Mouse (Mus musculus) heart, embryonic 10.5 days (tissue): ENCODE measurements around the gene Osgep. TPM values are rescaled to one million over a fixed set of nuclear protein-coding genes. Genes with fewer than 3 reads are reported as not detected.
"Not testable (repeated sequence)": the region's sequence is repeated elsewhere in the genome, so short reads cannot be mapped to it uniquely, and the experiment has no call there.

Experiments used
- DNase-seq: peaks from one replicate; pipeline ENCODE4 v3.0.0-alpha.2; 2017; ENCODE audit warnings: low spot score
- H3K27ac ChIP-seq: fragments of 300-500 bp; sonication (generic); 2 replicates; pipeline ENCODE4 v1.5.1; 2016; ENCODE audit warnings: mild to moderate bottlenecking
- H3K27me3 ChIP-seq: fragments of 300-500 bp; sonication (generic); 2 replicates; pipeline ENCODE4 v1.6.1; 2016; ENCODE audit warnings: mild to moderate bottlenecking; ENCODE audit not compliant: poor library complexity, insufficient read depth, severe bottlenecking
- H3K36me3 ChIP-seq: fragments of 300-500 bp; sonication (generic); 2 replicates; pipeline ENCODE4 v1.6.1; 2016; ENCODE audit warnings: mild to moderate bottlenecking, moderate library complexity
- H3K4me1 ChIP-seq: fragments of 300-500 bp; sonication (generic); 2 replicates; pipeline ENCODE4 v1.6.1; 2016; ENCODE audit warnings: mild to moderate bottlenecking
- H3K4me3 ChIP-seq: fragments of 300-500 bp; sonication (generic); 2 replicates; pipeline ENCODE4 v1.5.1; 2016; ENCODE audit warnings: mild to moderate bottlenecking, moderate library complexity
- H3K9me3 ChIP-seq: fragments of 300-500 bp; sonication (generic); 2 replicates; pipeline ENCODE4 v1.6.1; 2016; ENCODE audit warnings: mild to moderate bottlenecking, moderate library complexity
- WGBS: fragments of 180-500 bp; shearing (Covaris S2); methylation state at CpG from one replicate; pipeline ENCODE4 v1.1.7; 2016; 5-methylcytosine and 5-hydroxymethylcytosine counted together
- polyA plus RNA-seq: library from polyadenylated mRNA; unstranded; fragments of >200 nt; fragmentation: Nextera tagmentation; extraction: Ambion mirVana; gene quantifications from 2 replicates; pipeline ENCODE4 v1.2.1, GENCODE M21; 2016

Gene Osgep
- polyA plus RNA-seq, 1 experiment from 2014 or later, result 145 TPM

DNA sequence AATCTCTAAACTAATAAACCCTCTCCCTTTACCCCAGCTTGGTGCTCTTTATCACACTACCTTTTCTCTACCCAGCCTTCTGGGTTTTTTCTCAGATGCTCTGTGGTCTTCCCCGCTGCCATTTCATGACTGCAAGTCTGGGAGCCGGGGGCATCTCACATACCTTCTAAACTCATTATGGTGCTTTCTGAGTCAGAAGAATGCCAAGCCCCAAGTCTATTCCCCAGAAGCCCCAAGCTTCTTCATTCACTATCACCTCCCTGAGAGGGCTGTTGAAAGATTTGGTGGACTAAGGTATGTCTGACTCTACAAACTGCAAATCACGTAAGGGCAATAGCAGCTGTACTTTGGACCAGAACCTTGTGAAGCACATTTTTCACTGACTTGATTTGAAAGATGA is 57.7 kb downstream of the Osgep start:
- Histone ChIP-seq H3K36me3 (peaks cover 25% of the 10 kb centered on the region; the same call in 1 of the 2 replicates), H3K4me1 (peaks cover 3% of the 10 kb centered on the region)
- 89% methylated on average over 3 of the region's 3 CpGs for WGBS

DNA sequence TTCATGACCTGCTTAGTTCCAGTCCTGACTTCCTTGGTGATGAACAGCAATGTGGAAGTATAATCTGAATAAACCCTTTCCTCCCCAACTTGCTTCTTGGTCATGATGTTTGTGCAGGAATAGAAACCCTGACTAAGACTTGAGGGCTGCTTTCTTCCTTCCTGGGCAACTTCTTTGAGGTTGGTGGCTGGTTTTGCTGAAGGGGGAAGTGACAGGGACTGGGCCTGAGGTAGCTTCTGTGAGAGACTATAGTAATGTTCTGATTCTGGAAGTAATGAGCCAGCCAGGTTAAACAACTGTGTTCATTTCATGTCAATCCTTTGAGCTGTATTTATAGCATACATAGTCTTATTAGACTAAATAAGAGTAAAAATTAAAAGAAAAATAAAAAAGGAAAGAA is 59.7 kb downstream of the Osgep start:
- not testable (repeated sequence) for DNase-seq, H3K4me3 ChIP-seq, H3K27me3 ChIP-seq, H3K4me1 ChIP-seq, H3K27ac ChIP-seq, H3K9me3 ChIP-seq
- peaks cover 34% of the 10 kb centered on the region for H3K36me3 ChIP-seq

More for the DNA sequence above, 57.7 kb downstream of the Osgep start:
- no peak overlapping the region for H3K4me3 ChIP-seq
- H3K27ac ChIP-seq, result no peak overlapping the region
- no peaks in the 10 kb centered on the region for H3K9me3 ChIP-seq
- no peaks in the 10 kb centered on the region for H3K27me3 ChIP-seq
- DNase-seq, result peak; percentile 61

DNA sequence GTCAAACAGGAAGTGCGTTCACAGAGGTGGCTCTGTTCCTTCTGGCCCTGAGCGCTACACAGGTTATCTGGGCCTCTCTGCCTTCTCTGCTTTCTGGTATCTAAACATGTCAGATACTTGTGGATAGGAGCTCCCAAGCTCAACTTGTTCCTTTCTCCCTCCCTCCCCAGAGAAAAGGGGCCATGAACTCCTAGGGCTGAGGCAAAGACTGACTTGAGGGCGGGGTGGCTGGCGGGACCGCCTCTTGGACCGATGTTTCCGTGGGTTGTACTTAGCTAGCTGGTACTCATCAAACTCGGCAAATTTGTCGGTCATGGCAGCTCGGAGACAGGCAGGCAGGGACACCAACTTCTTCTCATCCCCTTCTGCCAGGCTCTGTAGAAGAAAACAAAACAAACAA is 62.1 kb downstream of the Osgep start:
- peak; percentile 67 for DNase-seq
- H3K4me3 ChIP-seq, result no peak overlapping the region
- H3K27ac ChIP-seq, result no peak overlapping the region
- H3K4me1 ChIP-seq, result no peaks in the 10 kb centered on the region
- WGBS, result 76% methylated on average over 10 of the region's 10 CpGs
- H3K9me3 ChIP-seq, result no peaks in the 10 kb centered on the region
- no peaks in the 10 kb centered on the region for H3K27me3 ChIP-seq
- peaks cover 41% of the 10 kb centered on the region for H3K36me3 ChIP-seq

Other genes starting within 250 kb of the Osgep start
- not detected in 2 replicates for gene Olfr747, start 231.7 kb downstream of the Osgep start, polyA plus RNA-seq
- gene Olfr748, start 217.5 kb downstream of the Osgep start, polyA plus RNA-seq, result not detected in 2 replicates
- not detected in 2 replicates for gene Olfr749, start 179.8 kb downstream of the Osgep start, polyA plus RNA-seq
- gene Ttc5, start 139.4 kb downstream of the Osgep start, polyA plus RNA-seq, result 59.8 and 64.1 TPM in 2 replicates
- not detected in 2 replicates for gene Ccnb1ip1, start 117.2 kb downstream of the Osgep start, polyA plus RNA-seq
- gene Parp2, start 117.1 kb downstream of the Osgep start, polyA plus RNA-seq, result 46.1 and 50.0 TPM in 2 replicates
- gene Tep1, start 54.3 kb downstream of the Osgep start, polyA plus RNA-seq, result 4.6 and 6.2 TPM in 2 replicates
- gene Klhl33, start 27.4 kb downstream of the Osgep start, polyA plus RNA-seq, result 0.19 TPM in 1 of 2 replicates, not detected in the other
- 220 and 306 TPM in 2 replicates for gene Apex1, start 75 bp upstream of the Osgep start, polyA plus RNA-seq
- 36.1 and 44.7 TPM in 2 replicates for gene Pip4p1, start 6.0 kb upstream of the Osgep start, polyA plus RNA-seq
- gene Pnp, start 6.2 kb upstream of the Osgep start, polyA plus RNA-seq, result 44.3 and 63.0 TPM in 2 replicates
- not detected in 2 replicates for gene Gm49342, start 19.6 kb upstream of the Osgep start, polyA plus RNA-seq
- gene Pnp2, start 31.1 kb upstream of the Osgep start, polyA plus RNA-seq, result 0.34 TPM in 1 of 2 replicates, not detected in the other
- 0.11 and 0.31 TPM in 2 replicates for gene Rnase10, start 82.9 kb upstream of the Osgep start, polyA plus RNA-seq
- not detected in 2 replicates for gene Rnase9, start 117.0 kb upstream of the Osgep start, polyA plus RNA-seq
- gene Rnase11, start 125.3 kb upstream of the Osgep start, polyA plus RNA-seq, result not detected in 2 replicates
- 0.28 and 0.53 TPM in 2 replicates for gene Rnase12, start 132.8 kb upstream of the Osgep start, polyA plus RNA-seq
- not detected in 2 replicates for gene Olfr750, start 149.5 kb upstream of the Osgep start, polyA plus RNA-seq
- gene Rnase4, start 166.2 kb upstream of the Osgep start, polyA plus RNA-seq, result 6.3 and 8.9 TPM in 2 replicates
- 1.8 and 3.0 TPM in 2 replicates for gene Ang, start 166.3 kb upstream of the Osgep start, polyA plus RNA-seq
- gene Eddm3b, start 189.5 kb upstream of the Osgep start, polyA plus RNA-seq, result 0.13 TPM in 1 of 2 replicates, not detected in the other
- 0.14 and 0.87 TPM in 2 replicates for gene Rnase6, start 199.0 kb upstream of the Osgep start, polyA plus RNA-seq
- gene Rnase1, start 221.9 kb upstream of the Osgep start, polyA plus RNA-seq, result not detected in 2 replicates
- gene Rnase2b, start 237.4 kb upstream of the Osgep start, polyA plus RNA-seq, result not detected in 2 replicates